Mouse (Mus musculus) c-Kit-negative CD71-positive TER-119-positive erythroid progenitor cells, embryonic 14.5 days (primary cell): ENCODE measurements around the gene B3gat2.

Experiments
- DNase-seq: peaks from one replicate; pipeline ENCODE4 v3.0.0-alpha.2; 2013; ENCODE audit warnings: low read depth, low spot score

Gene B3gat2

GRCm38 (mm10) chr1:23761502-23762135, at the start of gene B3gat2:
B3gat2 (plus strand) TSS chr1:23761753.
- no peak for DNase-seq

- no peak for DNase-seq
Measured at GRCm38 (mm10) chr1:23720326-23720725, 41.2 kb upstream of the B3gat2 start.

- no peak for DNase-seq
Measured at GRCm38 (mm10) chr1:23721036-23721435, 40.5 kb upstream of the B3gat2 start.

GRCm38 (mm10) chr1:23722469-23723372, 38.8 kb upstream of the B3gat2 start:
- no peak for DNase-seq

DNA sequence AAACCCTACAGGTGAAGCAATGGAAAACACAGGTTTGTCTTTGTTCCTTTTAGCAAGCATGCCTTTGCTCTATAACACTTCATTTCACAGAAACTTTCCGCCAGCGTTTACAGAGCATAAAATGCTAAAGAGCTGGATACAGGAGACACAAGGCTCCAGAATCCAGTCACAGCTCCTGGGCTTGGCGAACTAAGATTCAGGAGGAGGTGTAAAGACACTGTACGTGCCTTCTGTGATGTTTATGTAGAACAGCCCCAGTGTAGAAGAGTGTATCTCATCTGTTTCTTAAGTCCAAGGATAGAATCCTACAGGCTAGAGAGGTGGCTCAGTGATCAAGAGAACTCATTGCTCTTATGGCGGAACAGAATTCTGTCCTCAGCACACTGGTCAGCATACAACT, 30.2 kb upstream of the B3gat2 start:
- no peak for DNase-seq

DNA sequence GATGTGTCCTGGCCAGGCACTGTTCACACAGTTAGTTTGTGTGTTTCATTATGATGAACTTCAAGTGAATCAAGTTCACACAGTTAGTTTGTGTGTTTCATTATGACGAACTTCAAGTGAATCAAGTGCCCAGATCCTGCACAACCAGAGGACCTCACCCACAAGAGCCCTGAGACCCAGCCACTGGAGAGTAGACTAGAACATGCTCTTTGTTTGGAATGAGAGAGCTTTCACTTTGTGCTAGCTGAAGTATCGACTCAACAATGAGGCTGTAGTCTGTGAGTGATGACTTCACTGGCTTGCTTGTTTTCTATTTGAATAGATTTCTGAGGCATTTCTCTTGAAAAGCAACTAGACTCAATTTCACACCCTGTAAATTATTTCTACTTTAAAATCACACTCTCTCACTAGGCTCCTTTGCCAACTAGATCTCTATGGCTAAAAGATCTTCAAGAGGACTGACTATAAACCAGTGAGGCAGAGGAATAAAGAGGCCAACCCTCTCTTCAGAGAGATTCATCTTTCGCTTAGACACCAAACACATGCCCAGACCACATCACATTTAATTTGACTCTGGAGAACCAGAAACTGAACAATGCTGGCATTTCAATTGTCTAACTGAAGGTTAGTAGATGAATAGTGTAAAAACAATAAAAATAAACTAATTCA, 10.6 kb upstream of the B3gat2 start:
- no peak for DNase-seq

DNA sequence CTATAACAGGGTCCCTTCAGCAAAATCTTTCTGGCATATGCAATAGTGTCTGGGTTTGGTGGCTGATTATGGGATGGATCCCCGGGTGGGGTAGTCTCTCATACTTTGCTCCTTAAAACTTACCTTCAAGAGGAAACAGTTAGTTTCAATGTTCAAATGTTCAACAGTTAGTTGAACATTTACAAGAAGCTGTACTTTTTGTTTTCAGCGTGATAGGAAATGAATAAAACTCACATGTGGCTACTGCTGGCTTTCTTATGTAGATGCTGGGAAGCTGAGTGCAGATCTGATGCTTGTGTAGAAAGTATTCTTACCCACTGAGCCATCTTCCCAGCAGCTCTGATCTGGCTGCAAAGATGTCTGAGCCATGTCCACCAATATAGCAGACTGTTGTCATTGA, 8.5 kb upstream of the B3gat2 start:
- DNase-seq = no peak

- DNase-seq = no peak
Measured at GRCm38 (mm10) chr1:23753591-23753990, 8.0 kb upstream of the B3gat2 start.

DNA sequence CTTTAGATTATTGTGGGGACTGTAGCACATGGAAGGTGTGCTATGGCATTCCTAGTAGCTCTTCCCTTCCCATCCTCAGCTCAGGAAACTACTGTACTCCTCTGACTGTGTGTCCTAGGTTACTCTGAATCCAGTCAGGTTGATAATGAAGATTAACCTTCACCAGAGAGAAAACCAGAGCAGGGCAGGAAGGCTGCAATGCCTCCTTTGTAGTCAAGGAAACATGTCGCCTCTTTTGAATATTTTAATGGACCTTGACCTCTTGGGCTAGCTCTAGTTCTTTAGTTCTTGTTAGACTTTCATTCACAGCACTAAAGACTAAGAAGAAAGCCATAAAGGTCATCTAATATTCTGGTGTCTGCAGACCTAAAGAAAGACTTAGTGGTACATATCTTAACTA, 7.2 kb upstream of the B3gat2 start:
- no peak for DNase-seq

GRCm38 (mm10) chr1:23754967-23755366, 6.6 kb upstream of the B3gat2 start:
- DNase-seq = no peak

GRCm38 (mm10) chr1:23762136-23762687, 659 bp downstream of the B3gat2 start:
- no peak for DNase-seq

GRCm38 (mm10) chr1:23762782-23763630, 1.5 kb downstream of the B3gat2 start:
- peak; percentile 4 for DNase-seq

- DNase-seq = no peak
Measured at GRCm38 (mm10) chr1:23763726-23764125, 2.2 kb downstream of the B3gat2 start.

DNA sequence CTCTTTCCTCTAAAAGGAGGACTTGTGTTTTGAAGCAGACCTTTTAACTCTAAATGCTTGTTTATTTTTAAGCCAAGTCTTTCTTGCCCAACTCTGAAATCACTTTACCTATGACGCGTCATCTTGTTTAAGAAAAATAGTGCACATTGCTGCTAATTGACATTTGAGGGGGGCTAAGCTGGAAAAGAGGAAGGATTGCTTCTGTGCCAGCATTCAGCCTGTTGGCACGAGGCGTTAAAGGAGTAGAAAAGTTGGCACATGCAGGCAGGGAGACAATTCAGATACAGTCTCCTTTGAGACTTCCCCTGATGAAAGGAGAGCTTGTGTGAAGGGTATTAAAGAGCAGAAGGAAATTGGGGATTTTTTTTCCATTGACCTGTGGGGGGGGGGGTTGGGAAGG, 3.2 kb downstream of the B3gat2 start:
- DNase-seq = no peak

- no peak for DNase-seq
Measured at GRCm38 (mm10) chr1:23773039-23773438, 11.5 kb downstream of the B3gat2 start.

DNA sequence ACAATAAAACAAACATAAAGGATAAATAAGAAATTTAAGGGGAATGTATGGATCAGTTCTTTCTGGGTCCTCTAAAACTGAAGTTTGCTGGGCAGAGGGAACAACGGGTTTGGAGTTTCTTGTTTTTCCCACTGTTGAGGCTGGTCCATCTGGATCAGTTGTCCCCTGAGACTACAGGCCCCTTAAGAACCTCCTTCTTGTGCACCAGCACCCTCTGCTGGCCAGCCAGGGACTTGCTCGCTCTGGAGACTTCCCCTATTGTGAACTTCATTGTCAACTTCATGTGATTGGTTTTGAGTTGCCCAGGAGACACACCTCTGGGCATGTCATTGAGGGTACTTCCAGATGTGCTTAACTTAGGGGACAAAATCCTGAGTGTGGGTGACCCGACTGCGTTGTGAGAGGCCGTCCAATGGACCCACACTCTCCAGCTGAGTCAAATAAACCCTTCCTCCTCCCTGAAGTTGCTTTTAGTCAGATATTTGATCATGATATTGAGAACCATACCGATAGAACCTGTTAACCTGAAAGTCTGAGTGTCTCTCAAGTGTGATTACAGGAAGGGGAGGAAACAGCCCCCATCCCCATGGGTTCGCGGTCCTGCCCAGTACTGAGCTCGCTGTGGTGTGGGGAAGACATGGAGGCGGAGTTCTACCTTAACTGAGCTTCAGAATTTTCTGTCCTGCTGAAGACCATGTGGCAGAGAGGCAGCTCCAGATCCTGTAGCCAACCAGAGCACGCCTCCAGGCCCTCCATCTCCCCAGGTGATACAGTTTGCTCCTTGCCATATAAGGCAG, 31.4 kb downstream of the B3gat2 start:
- peak; percentile 13 for DNase-seq

GRCm38 (mm10) chr1:23798306-23798705, 36.8 kb downstream of the B3gat2 start:
- DNase-seq = no peak

- DNase-seq = no peak
Measured at GRCm38 (mm10) chr1:23821615-23822014, 60.1 kb downstream of the B3gat2 start.

- peak; percentile 36 for DNase-seq
Measured at GRCm38 (mm10) chr1:23826887-23827758, 65.6 kb downstream of the B3gat2 start.
